Mouse (Mus musculus) liver, embryonic 11.5 days (tissue): ENCODE data around the gene Alyref. TPM values are rescaled to one million over a fixed set of nuclear protein-coding genes. Genes with fewer than 3 reads are reported as not detected.
"Not testable (repeated sequence)": the region's sequence is repeated elsewhere in the genome, so short reads cannot be mapped to it uniquely, and the experiment has no call there.

Source experiments
- ATAC-seq: fragments of 200-750 bp; cut with Nextera tagmentation; replicated peaks from 2 replicates; pipeline ENCODE4 v1.8.0; 2017; ENCODE audit warnings: moderate number of reproducible peaks, mild to moderate bottlenecking, moderate TSS enrichment, moderate library complexity; ENCODE audit not compliant: low FRiP score
- DNase-seq: peaks from one replicate; pipeline ENCODE4 v3.0.0-alpha.2; 2017; ENCODE audit warnings: low spot score
- H3K27ac ChIP-seq: fragments of 300-500 bp; sonication (generic); 2 replicates; pipeline ENCODE4 v1.5.1; 2014; ENCODE audit warnings: mild to moderate bottlenecking, low read depth, low read length, control low read depth
- H3K27me3 ChIP-seq: fragments of 300-500 bp; sonication (generic); replicated peaks from 2 replicates; pipeline ENCODE4 v1.6.1; 2014; ENCODE audit warnings: low read length, mixed read lengths; ENCODE audit not compliant: control insufficient read depth, insufficient read depth
- H3K36me3 ChIP-seq: fragments of 300-500 bp; sonication (generic); 2 replicates; pipeline ENCODE4 v1.6.1; 2014; ENCODE audit warnings: mild to moderate bottlenecking, low read length, moderate library complexity, mixed read lengths; ENCODE audit not compliant: control insufficient read depth, insufficient read depth
- H3K4me1 ChIP-seq: fragments of 300-500 bp; sonication (generic); replicated peaks from 2 replicates; pipeline ENCODE4 v1.6.1; 2014; ENCODE audit warnings: low read length, mixed read lengths; ENCODE audit not compliant: control insufficient read depth, insufficient read depth
- H3K4me2 ChIP-seq: fragments of 300-500 bp; sonication (generic); 2 replicates; pipeline ENCODE4 v1.6.1; 2014; ENCODE audit warnings: mild to moderate bottlenecking, control low read depth, moderate library complexity
- H3K4me3 ChIP-seq: fragments of 300-500 bp; sonication (generic); 2 replicates; pipeline ENCODE4 v1.5.1; 2014; ENCODE audit warnings: low read depth, low read length, control low read depth
- H3K9ac ChIP-seq: fragments of 300-500 bp; sonication (generic); 2 replicates; pipeline ENCODE4 v1.6.1; 2014; ENCODE audit warnings: low read depth, low read length, control low read depth
- H3K9me3 ChIP-seq: fragments of 300-500 bp; sonication (generic); 2 replicates; pipeline ENCODE4 v1.6.1; 2016; ENCODE audit warnings: low read length, inconsistent platforms, mixed read lengths; ENCODE audit not compliant: control insufficient read depth
- WGBS: fragments of 180-500 bp; shearing (Covaris S2); extraction: QIAGEN DNeasy Blood & Tissue Kit; methylation state at CpG from one replicate; pipeline ENCODE4 v1.1.7; 2014; 5-methylcytosine and 5-hydroxymethylcytosine counted together
- polyA plus RNA-seq: library from polyadenylated mRNA; unstranded; fragments of >200 nt; fragmentation: Nextera tagmentation; extraction: Ambion mirVana; gene quantifications from 2 replicates; pipeline ENCODE4 v1.2.1, GENCODE M21; 2014

Gene Alyref
- polyA plus RNA-seq, 1 experiment from 2014 or later: 601 TPM

DNA sequence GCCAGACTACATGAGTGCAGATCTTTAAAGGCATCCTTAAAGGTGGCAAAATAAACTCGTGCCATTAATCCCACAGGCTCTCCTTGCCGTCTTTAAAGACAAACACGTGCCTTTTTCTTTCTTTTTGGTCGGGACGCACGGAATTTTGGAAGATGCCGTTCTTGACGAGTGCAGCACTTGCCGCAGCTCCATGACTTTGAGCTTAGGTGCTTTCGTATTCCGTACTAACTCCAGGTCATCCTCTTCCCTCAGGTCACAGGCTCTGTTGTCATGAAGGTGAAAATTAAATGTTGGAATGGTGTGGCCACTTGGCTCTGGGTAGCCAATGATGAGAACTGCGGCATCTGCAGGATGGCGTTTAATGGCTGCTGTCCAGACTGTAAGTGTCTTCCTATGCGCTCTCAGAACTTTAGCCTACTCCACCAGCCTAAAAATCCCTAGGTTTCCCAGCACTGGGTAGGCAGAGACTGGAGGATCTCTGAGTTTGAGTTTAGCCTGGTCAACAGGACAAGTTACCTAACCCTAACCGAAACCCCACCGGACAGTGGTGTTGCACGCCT is 905 bp upstream of the Alyref start:
- 43% methylated on average over 17 of the region's 17 CpGs for WGBS
- ATAC-seq: no peak
- Histone ChIP-seq H3K9ac (peak overlapping the region; percentile 100), H3K4me1 (peaks cover 35% of the 10 kb centered on the region), H3K9me3 (no peaks in the 10 kb centered on the region), H3K36me3 (peaks cover 34% of the 10 kb centered on the region), H3K27me3 (no peaks in the 10 kb centered on the region), H3K4me3 (peak overlapping the region; percentile 100), H3K27ac (peak overlapping the region; percentile 97), H3K4me2 (peak overlapping the region; percentile 97)
- DNase-seq: no peak

DNA sequence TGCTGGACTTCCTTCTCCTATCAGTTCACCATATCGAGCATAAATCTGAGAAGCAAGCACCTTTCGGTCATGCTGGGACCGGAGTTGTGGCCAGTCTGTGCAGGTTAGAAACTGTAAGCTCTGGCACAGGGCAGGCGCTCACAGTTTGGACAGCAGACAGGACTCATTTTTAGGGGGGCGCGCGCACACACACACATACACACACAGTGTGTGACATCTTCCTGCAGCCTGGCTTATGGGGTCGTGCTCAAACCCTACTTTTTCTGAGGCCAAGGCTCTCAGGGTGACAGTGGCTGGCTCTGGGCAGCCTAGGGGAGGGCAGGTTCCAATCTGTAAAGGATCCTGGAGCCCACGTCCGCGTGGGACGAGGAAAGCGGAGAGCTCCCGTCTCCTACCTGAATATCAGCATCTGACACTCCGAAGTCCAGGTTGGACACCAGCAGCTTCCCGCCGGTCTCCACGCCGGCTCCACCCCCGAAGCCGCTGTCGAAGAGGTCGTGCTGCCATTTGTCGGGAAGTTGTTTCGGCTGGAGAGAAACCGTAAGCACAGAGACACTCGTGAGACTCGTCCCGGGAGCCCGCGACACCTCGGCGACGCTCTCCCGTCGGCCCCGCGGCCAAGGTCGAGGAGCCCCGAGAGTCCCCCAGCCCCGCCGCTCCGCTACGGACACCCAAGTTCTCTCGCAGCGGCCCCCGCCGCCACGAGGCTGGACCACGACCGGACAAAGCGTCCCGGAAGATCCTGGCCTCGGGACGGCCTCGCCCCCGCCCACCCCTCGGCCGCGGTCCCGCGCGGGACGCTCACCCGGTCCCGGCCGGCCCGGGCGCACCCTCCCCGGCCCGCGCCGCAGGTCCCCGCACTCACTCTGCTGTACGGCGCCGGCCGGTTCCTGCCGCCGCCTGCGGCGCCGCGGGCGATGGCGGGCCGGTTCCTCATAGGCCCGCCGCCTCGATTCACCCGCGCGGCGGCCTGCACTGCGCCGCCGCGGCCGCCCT is 627 bp downstream of the Alyref start:
- DNase-seq (no peak), ATAC-seq (peak; percentile 29)
- peak overlapping the region; percentile 100 for H3K9ac ChIP-seq
- peaks cover 46% of the 10 kb centered on the region for H3K36me3 ChIP-seq
- H3K27me3 ChIP-seq: no peaks in the 10 kb centered on the region
- peaks cover 24% of the 10 kb centered on the region for H3K4me1 ChIP-seq
- peak overlapping the region; percentile 97 for H3K27ac ChIP-seq
- no peaks in the 10 kb centered on the region for H3K9me3 ChIP-seq
- peak overlapping the region; percentile 100 for H3K4me3 ChIP-seq
- 3% methylated on average over 88 of the region's 99 CpGs for WGBS
- H3K4me2 ChIP-seq: peak overlapping the region; percentile 97

DNA sequence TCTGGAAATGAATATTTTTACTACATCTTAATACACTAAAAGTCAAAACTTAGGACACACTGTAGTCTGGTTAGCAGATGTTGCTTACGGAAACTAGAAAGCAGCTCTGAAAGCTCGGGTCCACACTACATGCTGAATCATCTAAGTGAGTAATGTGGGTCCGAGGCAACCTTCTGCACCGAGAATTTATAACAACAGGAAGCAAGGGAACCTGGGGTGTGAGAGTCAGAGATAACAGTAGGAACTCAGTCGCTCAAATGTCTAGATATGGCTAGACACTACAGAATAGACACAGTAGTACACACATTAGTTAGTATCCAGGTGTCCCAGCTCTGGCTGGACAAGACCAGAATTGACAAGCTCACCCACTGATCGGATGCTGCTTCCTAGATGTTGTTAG is 9.6 kb downstream of the Alyref start:
- H3K4me3 ChIP-seq: no peak overlapping the region
- no peak for DNase-seq
- peak; percentile 71 for ATAC-seq
- WGBS: 51% methylated on average over 6 of the region's 6 CpGs
- H3K27me3 ChIP-seq: no peaks in the 10 kb centered on the region
- peaks cover 7% of the 10 kb centered on the region for H3K4me1 ChIP-seq
- H3K4me2 ChIP-seq: no peak overlapping the region
- peaks cover 74% of the 10 kb centered on the region for H3K36me3 ChIP-seq
- peak overlapping the region; percentile 26; the same call in 1 of the 2 replicates for H3K27ac ChIP-seq
- peaks cover 4% of the 10 kb centered on the region for H3K9me3 ChIP-seq
- no peak overlapping the region for H3K9ac ChIP-seq

DNA sequence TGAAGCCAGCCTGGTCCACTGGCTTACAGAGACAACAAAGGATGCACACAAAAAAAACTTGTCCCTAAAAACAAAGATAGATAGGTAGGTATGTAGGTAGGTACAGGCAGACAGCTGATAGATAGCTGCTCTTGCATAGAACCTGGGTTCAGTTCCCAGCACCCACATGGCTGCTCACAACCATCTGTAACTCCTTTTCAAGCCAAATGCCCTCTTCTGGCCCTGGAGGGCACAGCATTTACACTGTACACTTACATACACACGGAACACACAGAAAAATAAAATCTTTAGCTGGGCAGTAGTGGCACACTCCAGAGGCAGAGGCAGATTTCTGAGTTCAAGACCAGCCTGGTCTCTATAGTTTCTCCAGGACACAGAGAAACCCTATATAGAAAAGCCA is 14.2 kb downstream of the Alyref start:
- 97% methylated on average over 1 of the region's 1 CpGs for WGBS

DNA sequence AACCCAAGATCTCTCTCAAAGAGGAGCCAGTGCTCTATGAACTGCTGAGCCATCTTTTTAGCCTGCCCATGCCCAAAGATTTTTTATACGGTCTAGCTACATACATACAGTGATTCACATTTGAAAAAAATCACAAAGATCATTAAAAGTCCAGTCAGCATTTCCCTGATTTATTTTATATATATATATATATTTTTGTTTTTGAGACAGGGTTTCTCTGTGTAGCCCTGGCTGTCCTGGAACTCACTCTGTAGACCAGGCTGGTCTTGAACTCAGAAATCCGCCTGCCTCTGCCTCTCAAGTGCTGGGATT is 15.2 kb downstream of the Alyref start:
- H3K9me3 ChIP-seq, H3K4me2 ChIP-seq, H3K9ac ChIP-seq, DNase-seq, H3K27me3 ChIP-seq, H3K27ac ChIP-seq, ATAC-seq, H3K4me3 ChIP-seq: not testable (repeated sequence)
- 90% methylated on average over 2 of the region's 2 CpGs for WGBS
- Histone ChIP-seq H3K36me3 (peaks cover 55% of the 10 kb centered on the region), H3K4me1 (peaks cover 25% of the 10 kb centered on the region)

More for the DNA sequence above, 14.2 kb downstream of the Alyref start:
- Histone ChIP-seq H3K4me2 (no peak overlapping the region), H3K36me3 (peaks cover 54% of the 10 kb centered on the region), H3K9me3 (peaks cover 4% of the 10 kb centered on the region), H3K9ac (no peak overlapping the region), H3K4me1 (peaks cover 25% of the 10 kb centered on the region), H3K27me3 (no peaks in the 10 kb centered on the region), H3K4me3 (no peak overlapping the region), H3K27ac (no peak overlapping the region)
- ATAC-seq (no peak), DNase-seq (no peak)

DNA sequence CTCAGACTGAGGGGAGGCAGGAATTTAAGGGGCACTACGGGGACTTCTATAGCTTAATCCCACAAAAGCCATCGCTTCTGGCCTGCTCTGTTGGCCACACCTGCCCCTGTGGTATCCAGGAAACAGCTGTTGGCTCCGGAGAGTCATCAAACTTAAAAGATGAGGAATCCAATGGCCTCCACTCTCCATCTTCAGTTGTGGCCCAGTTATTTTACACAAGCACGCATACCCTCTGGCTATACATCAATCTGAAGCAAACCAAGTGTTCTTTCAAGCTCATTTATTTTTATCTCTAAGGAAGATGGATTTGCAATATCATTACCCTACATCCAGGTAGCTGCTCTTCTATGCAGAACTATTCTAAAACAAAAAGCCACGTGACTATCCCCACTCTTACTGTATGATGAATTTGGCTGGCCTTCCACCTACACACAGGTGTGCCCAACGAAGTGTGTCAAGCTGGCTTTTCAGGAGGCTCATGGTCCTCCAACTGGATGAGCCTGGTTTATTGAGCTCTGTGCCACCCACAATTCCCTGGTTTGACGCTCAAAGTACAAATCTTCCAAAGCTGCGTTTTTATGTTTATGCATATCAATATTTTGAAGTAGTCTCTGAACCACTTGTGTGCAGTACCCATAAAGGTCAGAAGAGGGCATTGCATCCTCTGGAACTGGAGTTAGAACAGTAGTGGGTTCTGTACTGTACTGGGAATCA is 15.7 kb downstream of the Alyref start:
- peaks cover 56% of the 10 kb centered on the region for H3K36me3 ChIP-seq
- no peak for DNase-seq
- 66% methylated on average over 8 of the region's 8 CpGs for WGBS

DNA sequence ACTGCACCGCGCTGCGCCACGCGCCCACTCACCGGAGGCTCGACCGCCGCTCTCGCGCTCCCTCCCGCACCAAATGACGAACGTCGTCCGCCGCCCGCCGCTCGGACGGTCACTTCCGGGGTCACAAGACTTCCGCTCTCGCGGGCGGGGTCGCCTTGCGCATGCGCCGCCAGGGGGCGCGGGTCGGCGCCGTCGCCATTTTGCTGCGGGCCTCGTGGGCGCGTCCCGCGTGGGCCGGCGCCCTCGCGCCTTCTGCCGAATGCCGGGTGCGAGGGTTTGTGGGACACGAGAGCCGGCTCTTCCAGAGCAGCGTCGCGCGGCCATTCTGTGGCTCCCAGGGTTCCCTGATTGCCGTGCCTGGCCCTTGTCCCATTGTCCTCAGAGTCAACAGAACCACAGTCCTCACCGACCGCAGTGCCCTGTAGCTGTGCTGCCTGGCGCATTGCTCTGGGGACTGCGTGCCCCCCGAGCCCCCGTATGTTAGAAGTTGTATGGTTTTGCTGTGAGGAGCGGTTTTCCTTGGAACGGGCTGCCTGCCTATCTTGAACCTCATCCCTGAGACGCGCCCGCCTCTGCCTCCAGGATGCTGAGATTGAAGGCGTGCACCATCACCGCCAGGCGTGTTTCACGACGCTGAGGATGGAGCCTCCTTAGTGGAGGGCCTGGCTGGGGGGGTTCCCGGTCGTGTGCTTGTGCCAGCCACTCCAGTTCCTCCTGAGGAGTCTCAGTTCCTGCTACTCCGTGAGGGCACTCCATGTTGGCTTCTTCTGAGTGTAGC is 16.5 kb downstream of the Alyref start, which contains the start of gene Arhgdia:
Arhgdia (minus strand) TSS at position 135 of the 778 bp plus-strand sequence.
- DNase-seq: peak; percentile 87
- Histone ChIP-seq H3K27ac (peak within 1 kb of the TSS; percentile 95), H3K9ac (peak within 1 kb of the TSS; percentile 96), H3K4me3 (peak within 1 kb of the TSS; percentile 98), H3K27me3 (no peaks in the 10 kb centered on the region), H3K4me2 (peak within 1 kb of the TSS; percentile 94), H3K36me3 (peaks cover 54% of the 10 kb centered on the region), H3K4me1 (peaks cover 29% of the 10 kb centered on the region), H3K9me3 (peaks cover 4% of the 10 kb centered on the region)
- peak; percentile 60 for ATAC-seq
- 3% methylated on average over 75 of the region's 75 CpGs for WGBS

More for the DNA sequence above, 15.7 kb downstream of the Alyref start:
- Histone ChIP-seq H3K9me3 (peaks cover 4% of the 10 kb centered on the region), H3K4me1 (peaks cover 25% of the 10 kb centered on the region), H3K27me3 (no peaks in the 10 kb centered on the region), H3K4me3 (peak overlapping the region; percentile 98), H3K27ac (peak overlapping the region; percentile 95), H3K4me2 (peak overlapping the region; percentile 94), H3K9ac (peak overlapping the region; percentile 96)
- ATAC-seq: no peak

DNA sequence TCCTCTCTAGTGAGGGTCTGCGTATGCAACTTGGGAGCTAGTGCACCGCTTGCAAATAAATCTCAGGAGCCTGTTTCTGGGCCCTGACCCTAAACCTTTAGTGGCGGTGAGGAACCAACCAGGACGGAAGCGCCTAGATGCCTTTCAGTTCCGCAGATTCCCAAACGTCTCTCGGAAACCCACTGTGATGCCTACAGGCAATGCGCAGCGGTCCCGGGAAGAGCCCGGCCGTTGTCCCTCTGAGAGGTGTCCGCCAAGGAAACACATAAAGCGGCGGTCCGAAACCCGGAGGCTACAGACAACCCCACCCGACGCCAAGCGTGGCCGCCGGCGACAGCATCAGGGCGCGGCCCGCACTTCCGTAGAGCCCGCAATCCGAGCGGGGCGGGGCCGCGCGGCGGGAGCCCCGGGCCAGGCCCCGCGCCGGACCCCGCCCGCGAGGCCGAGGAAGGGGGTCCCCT is 17.3 kb downstream of the Alyref start:
- DNase-seq: peak; percentile 52
- H3K9me3 ChIP-seq: peaks cover 4% of the 10 kb centered on the region
- peak overlapping the region; percentile 95 for H3K27ac ChIP-seq
- H3K9ac ChIP-seq: peak overlapping the region; percentile 96
- 0% methylated on average over 38 of the region's 44 CpGs for WGBS
- H3K36me3 ChIP-seq: peaks cover 46% of the 10 kb centered on the region
- H3K4me3 ChIP-seq: peak overlapping the region; percentile 98
- no peaks in the 10 kb centered on the region for H3K27me3 ChIP-seq
- H3K4me2 ChIP-seq: peak overlapping the region; percentile 94
- ATAC-seq: peak; percentile 59; the same call in 1 of the 2 replicates
- peaks cover 29% of the 10 kb centered on the region for H3K4me1 ChIP-seq
